Mouse (Mus musculus): ENCODE results near the gene Kdelr1. TPM values are rescaled to one million over a fixed set of nuclear protein-coding genes. Genes with fewer than 3 reads are reported as not detected.
"Not testable (repeated sequence)": the region's sequence is repeated elsewhere in the genome, so short reads cannot be mapped to it uniquely, and the experiment has no call there.

The Kdelr1 gene
- polyA plus RNA-seq, 1 experiment from 2014 or later = 96.6 TPM

DNA sequence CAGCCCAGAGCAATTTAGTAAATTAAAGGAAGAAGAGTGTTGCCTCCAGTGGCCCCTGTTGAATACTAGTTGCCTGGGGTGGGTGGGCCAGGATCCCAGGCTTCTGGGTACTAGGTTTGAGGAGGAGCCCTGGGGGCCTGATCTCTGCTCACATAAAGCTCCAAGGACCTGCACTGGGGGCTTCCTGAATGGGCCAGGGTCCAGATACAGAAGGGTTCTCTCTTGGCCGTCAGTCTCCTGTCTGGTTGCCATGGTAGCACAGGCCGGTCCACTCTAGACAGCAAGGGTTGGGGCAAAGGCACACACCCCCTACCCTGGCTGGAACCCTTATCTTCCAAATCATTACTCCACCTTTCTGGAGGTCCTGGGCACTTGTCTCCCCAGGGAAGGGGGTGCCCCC is 4.7 kb upstream of the Kdelr1 start:
- WGBS = 7% methylated on average over 2 of the region's 2 CpGs
- Histone ChIP-seq H3K27ac (no peak overlapping the region), H3K9ac (peak overlapping the region; percentile 83; the same call in 1 of the 2 replicates), H3K4me3 (replicated peaks; ENCODE audit: low read length) (peak overlapping the region; percentile 4), H3K9me3 (ENCODE audit: control insufficient read depth, low read length) (no peaks in the 10 kb centered on the region), H3K4me1 (replicated peaks; ENCODE audit: control insufficient read depth, insufficient read depth, low read length) (peaks cover 34% of the 10 kb centered on the region; the same call in 1 of the 2 replicates), H3K4me2 (replicated peaks) (peak overlapping the region; percentile 78), H3K36me3 (replicated peaks; ENCODE audit: control insufficient read depth, insufficient read depth) (no peaks in the 10 kb centered on the region), H3K27me3 (ENCODE audit: control insufficient read depth, insufficient read depth, low read length) (peaks cover 10% of the 10 kb centered on the region; the same call in 1 of the 2 replicates)
- DNase-seq (ENCODE audit: low spot score) (no peak), ATAC-seq (ENCODE audit: low FRiP score) (no peak)

GRCm38 (mm10) chr7:45869107-45869670 is 3.4 kb upstream of the Kdelr1 start:
- no peak for ATAC-seq (ENCODE audit: low FRiP score)
- Histone ChIP-seq H3K9ac (peak overlapping the region; percentile 77), H3K27ac (peak overlapping the region; percentile 52; the same call in 1 of the 2 replicates), H3K27me3 (ENCODE audit: control insufficient read depth, insufficient read depth, low read length) (peaks cover 10% of the 10 kb centered on the region; the same call in 1 of the 2 replicates), H3K4me3 (replicated peaks; ENCODE audit: low read length) (peak overlapping the region; percentile 43), H3K9me3 (ENCODE audit: control insufficient read depth, low read length) (no peaks in the 10 kb centered on the region), H3K36me3 (replicated peaks; ENCODE audit: control insufficient read depth, insufficient read depth) (0 out of 2 replicates have a peak, but pooled peaks cover 2% of the 10 kb centered on the region), H3K4me1 (replicated peaks; ENCODE audit: control insufficient read depth, insufficient read depth, low read length) (peaks cover 42% of the 10 kb centered on the region), H3K4me2 (replicated peaks) (peak overlapping the region; percentile 78)
- no peak for DNase-seq (ENCODE audit: low spot score)
- 16% methylated on average over 8 of the region's 8 CpGs for WGBS

DNA sequence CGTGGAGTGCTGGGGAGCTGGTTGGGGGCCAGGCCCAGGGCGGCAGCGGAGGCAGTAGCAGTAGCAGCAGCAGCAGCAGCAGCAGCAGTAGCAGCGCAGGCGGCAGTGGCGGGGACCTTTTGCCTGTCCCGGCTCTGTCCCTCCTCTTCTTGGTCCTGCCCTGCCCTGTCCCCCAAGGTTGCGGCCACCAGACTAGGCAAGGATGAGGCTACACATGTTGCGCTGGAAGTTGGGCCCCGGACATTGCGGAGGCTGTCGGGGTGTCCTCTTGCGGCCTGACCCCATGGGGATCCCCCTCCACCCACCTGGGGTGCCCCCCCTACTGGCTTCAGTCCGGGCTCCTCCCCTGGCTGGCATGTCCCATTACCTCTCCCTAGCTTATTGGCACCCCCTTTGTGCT is 2.8 kb upstream of the Kdelr1 start:
- Histone ChIP-seq H3K4me2 (replicated peaks) (peak overlapping the region; percentile 78), H3K4me1 (replicated peaks; ENCODE audit: control insufficient read depth, insufficient read depth, low read length) (peaks cover 48% of the 10 kb centered on the region), H3K9me3 (ENCODE audit: control insufficient read depth, low read length) (no peaks in the 10 kb centered on the region), H3K9ac (peak overlapping the region; percentile 77), H3K27ac (peak overlapping the region; percentile 57; the same call in 1 of the 2 replicates), H3K27me3 (ENCODE audit: control insufficient read depth, insufficient read depth, low read length) (peaks cover 10% of the 10 kb centered on the region; the same call in 1 of the 2 replicates), H3K4me3 (replicated peaks; ENCODE audit: low read length) (peak overlapping the region; percentile 43), H3K36me3 (replicated peaks; ENCODE audit: control insufficient read depth, insufficient read depth) (peaks cover 8% of the 10 kb centered on the region)
- DNase-seq (ENCODE audit: low spot score) (no peak), ATAC-seq (ENCODE audit: low FRiP score) (no peak)
- 4% methylated on average over 11 of the region's 14 CpGs for WGBS

GRCm38 (mm10) chr7:45870282-45871058 is 2.1 kb upstream of the Kdelr1 start:
- H3K27me3 ChIP-seq (ENCODE audit: control insufficient read depth, insufficient read depth, low read length) = peaks cover 10% of the 10 kb centered on the region; the same call in 1 of the 2 replicates
- 1% methylated on average over 30 of the region's 30 CpGs for WGBS

GRCm38 (mm10) chr7:45873061-45873947 is 732 bp downstream of the Kdelr1 start:
- 3% methylated on average over 28 of the region's 28 CpGs for WGBS
- Histone ChIP-seq H3K27ac (peak overlapping the region; percentile 80), H3K4me3 (replicated peaks; ENCODE audit: low read length) (peak overlapping the region; percentile 68), H3K9me3 (ENCODE audit: control insufficient read depth, low read length) (no peaks in the 10 kb centered on the region), H3K27me3 (ENCODE audit: control insufficient read depth, insufficient read depth, low read length) (no peaks in the 10 kb centered on the region), H3K4me1 (replicated peaks; ENCODE audit: control insufficient read depth, insufficient read depth, low read length) (peaks cover 41% of the 10 kb centered on the region), H3K4me2 (replicated peaks) (peak overlapping the region; percentile 71), H3K36me3 (replicated peaks; ENCODE audit: control insufficient read depth, insufficient read depth) (peaks cover 41% of the 10 kb centered on the region), H3K9ac (peak overlapping the region; percentile 88)
- DNase-seq (ENCODE audit: low spot score) (peak; percentile 65), ATAC-seq (ENCODE audit: low FRiP score) (peak; percentile 28)

More at GRCm38 (mm10) chr7:45870282-45871058, 2.1 kb upstream of the Kdelr1 start:
- peak overlapping the region; percentile 78 for H3K4me2 ChIP-seq (replicated peaks)
- peaks cover 14% of the 10 kb centered on the region for H3K36me3 ChIP-seq (replicated peaks; ENCODE audit: control insufficient read depth, insufficient read depth)
- no peaks in the 10 kb centered on the region for H3K9me3 ChIP-seq (ENCODE audit: control insufficient read depth, low read length)
- ATAC-seq (ENCODE audit: low FRiP score) (0 out of 2 replicates have a peak, but pooled peaks have one; percentile 2), DNase-seq (ENCODE audit: low spot score) (no peak)
- H3K4me3 ChIP-seq (replicated peaks; ENCODE audit: low read length) = peak overlapping the region; percentile 43
- H3K4me1 ChIP-seq (replicated peaks; ENCODE audit: control insufficient read depth, insufficient read depth, low read length) = peaks cover 52% of the 10 kb centered on the region
- peak overlapping the region; percentile 57; the same call in 1 of the 2 replicates for H3K27ac ChIP-seq
- peak overlapping the region; percentile 77 for H3K9ac ChIP-seq

DNA sequence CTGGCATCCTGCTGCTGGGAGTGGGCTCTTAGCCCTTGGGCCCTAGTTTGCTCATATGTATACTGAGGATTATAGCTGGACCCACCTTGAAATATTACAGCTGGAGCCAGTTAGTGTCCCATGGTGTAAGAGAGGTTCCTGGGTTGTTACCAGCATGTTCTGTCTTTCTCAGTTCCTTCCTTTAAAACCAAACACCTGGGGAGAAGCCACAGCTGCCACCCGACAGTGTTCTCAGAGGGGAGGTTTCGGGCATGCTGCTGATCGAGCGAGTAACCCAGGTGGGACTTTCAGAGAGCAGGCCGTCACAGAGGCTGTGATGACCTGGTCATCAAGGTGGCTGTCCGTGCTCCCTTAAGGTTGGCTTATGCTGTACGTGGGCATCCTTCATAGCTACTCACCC is 4.3 kb downstream of the Kdelr1 start:
- H3K27me3 ChIP-seq (ENCODE audit: control insufficient read depth, insufficient read depth, low read length) = no peaks in the 10 kb centered on the region
- peaks cover 77% of the 10 kb centered on the region for H3K36me3 ChIP-seq (replicated peaks; ENCODE audit: control insufficient read depth, insufficient read depth)
- no peak overlapping the region for H3K4me2 ChIP-seq (replicated peaks)
- ATAC-seq (ENCODE audit: low FRiP score) (no peak), DNase-seq (ENCODE audit: low spot score) (no peak)
- H3K9ac ChIP-seq = no peak overlapping the region
- no peak overlapping the region for H3K27ac ChIP-seq
- H3K4me1 ChIP-seq (replicated peaks; ENCODE audit: control insufficient read depth, insufficient read depth, low read length) = peaks cover 18% of the 10 kb centered on the region
- H3K4me3 ChIP-seq (replicated peaks; ENCODE audit: low read length) = no peak overlapping the region
- no peaks in the 10 kb centered on the region for H3K9me3 ChIP-seq (ENCODE audit: control insufficient read depth, low read length)
- 95% methylated on average over 7 of the region's 7 CpGs for WGBS

- not testable (repeated sequence) for H3K27ac ChIP-seq; H3K27me3 ChIP-seq (ENCODE audit: control insufficient read depth, insufficient read depth, low read length); H3K4me2 ChIP-seq (replicated peaks); DNase-seq (ENCODE audit: low spot score); H3K9ac ChIP-seq; H3K4me3 ChIP-seq (replicated peaks; ENCODE audit: low read length); H3K9me3 ChIP-seq (ENCODE audit: control insufficient read depth, low read length); ATAC-seq (ENCODE audit: low FRiP score)
- WGBS = 94% methylated on average over 1 of the region's 1 CpGs
- Histone ChIP-seq H3K36me3 (replicated peaks; ENCODE audit: control insufficient read depth, insufficient read depth) (peaks cover 91% of the 10 kb centered on the region), H3K4me1 (replicated peaks; ENCODE audit: control insufficient read depth, insufficient read depth, low read length) (peaks cover 18% of the 10 kb centered on the region)
Observed at GRCm38 (mm10) chr7:45878278-45878677, 5.7 kb downstream of the Kdelr1 start, which contains the start of gene Grin2d. Grin2d (minus strand) TSS chr7:45878378.

DNA sequence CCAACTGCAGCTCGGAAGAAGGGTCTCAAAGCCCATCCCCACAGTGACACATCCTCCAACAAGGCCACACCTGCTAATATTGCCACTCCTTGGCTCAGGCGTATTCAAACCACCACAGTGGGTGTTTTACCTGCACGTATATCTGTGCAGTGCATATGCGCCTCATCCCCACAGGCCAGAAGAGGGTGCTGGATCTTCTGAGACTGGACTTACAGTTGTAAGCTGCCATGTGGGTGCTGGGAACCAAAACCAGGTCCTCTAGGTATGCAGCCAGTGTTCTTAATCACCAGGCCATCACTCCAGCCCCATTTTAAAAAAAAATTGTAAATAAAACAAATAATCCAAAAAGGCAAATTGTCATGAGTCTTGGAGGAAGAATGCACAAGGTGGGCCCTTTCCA is 8.0 kb downstream of the Kdelr1 start:
- Histone ChIP-seq H3K36me3 (replicated peaks; ENCODE audit: control insufficient read depth, insufficient read depth) (peaks cover 99% of the 10 kb centered on the region), H3K4me1 (replicated peaks; ENCODE audit: control insufficient read depth, insufficient read depth, low read length) (no peaks in the 10 kb centered on the region), H3K27me3 (ENCODE audit: control insufficient read depth, insufficient read depth, low read length) (no peaks in the 10 kb centered on the region), H3K4me2 (replicated peaks) (no peak overlapping the region), H3K9me3 (ENCODE audit: control insufficient read depth, low read length) (no peaks in the 10 kb centered on the region), H3K9ac (no peak overlapping the region), H3K27ac (no peak overlapping the region), H3K4me3 (replicated peaks; ENCODE audit: low read length) (no peak overlapping the region)
- DNase-seq (ENCODE audit: low spot score) (no peak), ATAC-seq (ENCODE audit: low FRiP score) (no peak)
- WGBS = 98% methylated on average over 4 of the region's 4 CpGs
